Mouse (Mus musculus) embryo, embryonic 11 days (tissue): ENCODE data around the gene Tyw1.
A peak's percentile ranks its signal among the peaks of the same experiment; 100 is the strongest.

Source experiments
- DNase-seq: peaks from one replicate; pipeline ENCODE4 v3.0.0-alpha.2; 2015

Gene Tyw1

DNA sequence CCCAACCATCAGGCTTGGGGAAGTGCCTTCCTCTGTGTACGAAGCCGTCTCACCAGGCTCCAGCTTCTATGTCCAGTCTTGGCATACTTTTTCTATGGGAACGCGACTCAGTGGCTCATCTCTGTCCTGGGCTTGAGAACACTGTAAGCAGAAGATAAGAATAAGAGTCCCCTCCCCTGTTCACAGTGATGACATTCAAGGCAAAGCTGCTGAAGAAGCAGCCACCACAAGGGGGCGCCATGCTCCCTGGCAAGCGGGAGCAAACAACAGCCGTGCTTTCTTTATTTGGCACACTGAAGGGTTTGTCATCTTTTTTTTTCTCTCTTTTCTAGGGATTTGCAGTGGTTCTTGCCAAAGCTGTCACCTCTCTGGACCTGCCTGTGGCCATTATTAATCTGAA is 11.2 kb downstream of the Tyw1 start:
- peak; percentile 48 for DNase-seq

DNA sequence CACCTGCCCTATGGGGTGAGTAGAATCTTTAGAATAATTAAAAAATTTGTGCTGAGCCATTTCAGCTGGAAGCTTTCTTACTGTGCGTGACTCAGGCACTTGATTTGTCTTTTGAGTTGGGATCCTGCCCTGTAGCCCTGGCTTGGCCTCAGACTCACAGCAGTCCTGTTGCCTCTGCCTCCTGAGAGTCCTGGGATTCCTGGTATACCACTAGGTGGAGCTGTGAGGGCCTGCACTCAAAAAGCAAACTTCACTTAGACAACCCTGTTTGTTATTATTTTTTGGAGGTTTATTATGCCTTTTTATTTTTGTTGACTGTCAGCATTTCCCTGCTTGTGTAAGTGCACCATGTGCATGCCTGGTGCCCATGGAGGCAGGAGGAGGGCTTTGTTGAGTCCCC is 11.9 kb downstream of the Tyw1 start:
- DNase-seq: peak; percentile 19

DNA sequence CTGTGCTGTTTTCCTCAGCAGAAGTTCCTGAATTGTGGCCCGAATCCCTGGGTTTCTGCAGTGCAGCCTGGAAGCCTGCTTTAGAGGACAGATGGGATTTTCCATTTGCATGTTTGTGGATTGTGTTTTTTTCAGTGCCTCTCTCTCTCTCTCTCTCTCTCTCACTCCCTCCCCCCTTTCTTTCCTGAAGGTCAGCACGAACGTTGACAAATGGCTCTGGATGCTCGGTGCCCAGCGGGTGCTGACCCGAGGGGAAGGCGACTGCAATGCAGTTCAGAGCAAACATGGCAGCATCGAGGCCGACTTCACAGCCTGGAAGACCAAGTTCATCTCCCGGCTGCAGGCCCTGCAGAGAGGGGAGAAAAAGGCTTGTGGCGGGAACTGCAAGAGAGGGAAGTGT is 13.6 kb downstream of the Tyw1 start:
- no peak for DNase-seq

DNA sequence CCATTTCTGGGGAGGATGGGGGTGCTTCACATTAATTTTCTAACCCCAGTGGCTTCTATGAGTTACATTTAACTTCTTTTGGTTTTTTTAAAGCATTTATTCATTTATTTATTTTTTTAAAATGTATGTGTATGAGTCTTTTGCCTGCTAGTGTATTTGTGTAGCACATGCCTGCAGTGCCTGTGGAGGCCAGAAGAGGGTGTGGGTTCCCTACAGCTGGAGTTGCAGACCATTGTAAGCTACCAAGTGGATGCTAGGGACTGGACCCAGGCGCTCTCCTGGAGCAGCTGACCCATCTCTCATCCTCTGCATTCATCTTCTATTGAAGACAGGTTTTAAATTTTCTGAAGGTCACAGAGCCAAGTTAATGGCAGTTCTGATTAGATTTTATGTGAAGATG is 16.9 kb downstream of the Tyw1 start:
- DNase-seq: no peak

DNA sequence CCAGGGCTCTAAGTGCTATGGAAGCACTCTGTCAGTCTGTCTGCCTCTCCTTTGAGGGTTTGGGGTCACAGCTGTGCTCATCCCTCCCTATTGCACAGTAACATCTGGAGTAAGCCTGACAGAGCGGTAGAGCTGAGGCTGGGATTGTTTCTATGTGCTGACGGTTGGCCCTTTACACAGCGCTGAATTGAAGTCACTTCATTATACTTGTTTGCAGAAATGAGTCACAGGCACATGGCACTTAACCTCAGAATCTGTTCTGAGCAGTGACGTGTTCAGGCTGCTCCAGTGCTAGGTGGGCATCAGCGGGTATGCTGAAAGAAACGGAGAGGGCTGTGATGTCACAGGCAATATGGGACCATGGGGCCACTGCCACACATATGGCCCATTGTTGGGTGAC is 17.6 kb downstream of the Tyw1 start:
- DNase-seq: no peak

DNA sequence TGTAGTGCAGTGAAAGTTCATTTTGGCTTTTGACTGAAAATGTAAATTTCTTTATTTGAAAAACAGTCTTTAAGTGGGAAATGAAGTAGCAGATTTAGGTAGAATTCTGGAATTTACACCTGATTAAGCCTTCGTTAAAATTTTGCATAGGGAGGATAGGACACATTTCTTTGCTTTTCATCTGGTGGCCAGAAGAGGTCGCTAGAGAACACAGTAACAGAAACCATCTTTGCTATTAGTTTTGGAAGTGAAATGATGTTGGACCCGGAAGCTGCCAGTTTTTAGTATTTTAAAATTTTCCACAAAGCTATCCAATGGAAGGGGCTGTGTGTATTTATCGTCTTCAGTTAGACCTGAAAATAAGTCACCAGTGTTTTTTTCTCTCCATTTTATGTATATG is 20.1 kb downstream of the Tyw1 start:
- DNase-seq: peak; percentile 33

DNA sequence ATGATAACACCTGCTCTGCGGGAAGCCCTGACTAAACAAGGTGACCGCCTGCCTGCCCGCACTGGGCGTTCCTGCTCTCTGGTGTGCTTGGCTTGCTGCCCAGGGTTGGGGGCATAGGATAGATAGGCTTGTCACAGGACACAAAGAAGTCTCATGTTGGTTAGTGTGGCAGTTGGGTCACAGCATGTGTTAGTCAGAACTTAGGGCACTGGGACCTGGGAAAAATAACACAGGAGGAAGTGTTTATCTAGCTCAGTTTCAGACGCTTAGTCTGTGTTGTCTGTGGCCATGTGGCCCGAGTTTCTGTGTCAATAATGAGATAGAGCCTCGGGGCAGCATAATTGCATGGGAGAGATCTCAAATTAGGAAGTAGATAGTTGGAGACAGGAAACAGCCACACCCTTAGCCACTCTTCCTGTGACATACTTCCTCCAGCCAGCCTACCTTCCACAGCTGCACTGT is 22.6 kb downstream of the Tyw1 start:
- no peak for DNase-seq

DNA sequence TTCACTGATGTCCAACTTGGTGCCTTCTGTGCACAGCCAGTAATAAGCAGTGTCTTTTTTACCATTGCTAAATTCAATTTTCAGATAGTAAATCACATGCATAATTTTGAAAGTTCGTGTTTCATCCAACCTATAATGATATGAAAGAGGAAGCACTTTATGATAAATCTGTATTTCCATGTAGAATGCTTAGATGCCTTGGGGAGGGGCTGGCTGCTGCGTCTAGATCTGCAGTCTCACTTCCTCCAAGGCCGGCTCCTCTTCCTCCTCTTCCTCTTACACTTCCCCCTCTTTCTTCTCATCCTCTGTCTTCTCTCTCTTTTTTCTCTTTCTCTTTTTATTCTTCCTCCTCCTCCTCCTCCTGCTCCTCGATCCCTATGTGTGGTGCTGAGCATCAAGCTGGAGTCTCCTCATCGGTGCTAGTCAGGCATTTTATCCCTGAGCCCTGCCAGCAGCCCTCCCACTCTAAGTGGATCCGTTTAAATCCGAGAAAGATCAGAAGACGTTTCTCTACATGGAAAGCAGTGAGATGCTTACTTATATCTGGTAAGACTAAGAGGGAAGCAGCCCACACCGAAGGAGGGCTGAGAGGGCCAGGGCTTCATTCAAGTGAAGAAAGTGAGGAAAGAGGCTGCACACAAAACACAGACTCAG is 27.8 kb downstream of the Tyw1 start:
- no peak for DNase-seq

DNA sequence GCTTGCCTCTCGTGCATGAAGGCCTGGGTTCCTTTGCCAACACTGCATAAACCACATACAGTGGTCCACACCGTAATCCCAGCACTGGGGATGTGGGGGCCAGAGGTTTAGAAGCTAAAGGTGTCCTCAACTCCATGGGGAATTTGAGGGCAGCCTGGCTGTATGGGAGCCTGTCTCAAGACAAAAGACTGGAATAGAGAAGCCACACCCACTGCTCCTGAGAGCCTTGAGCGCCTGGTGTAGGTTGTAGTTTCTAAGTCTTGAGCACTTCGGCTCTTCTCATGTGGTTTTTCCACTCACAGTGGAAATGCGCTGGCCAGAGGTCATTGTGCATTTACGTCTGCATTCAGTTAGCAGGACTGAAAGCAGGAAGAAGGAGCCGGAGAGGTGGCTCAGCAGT is 32.7 kb downstream of the Tyw1 start:
- no peak for DNase-seq

DNA sequence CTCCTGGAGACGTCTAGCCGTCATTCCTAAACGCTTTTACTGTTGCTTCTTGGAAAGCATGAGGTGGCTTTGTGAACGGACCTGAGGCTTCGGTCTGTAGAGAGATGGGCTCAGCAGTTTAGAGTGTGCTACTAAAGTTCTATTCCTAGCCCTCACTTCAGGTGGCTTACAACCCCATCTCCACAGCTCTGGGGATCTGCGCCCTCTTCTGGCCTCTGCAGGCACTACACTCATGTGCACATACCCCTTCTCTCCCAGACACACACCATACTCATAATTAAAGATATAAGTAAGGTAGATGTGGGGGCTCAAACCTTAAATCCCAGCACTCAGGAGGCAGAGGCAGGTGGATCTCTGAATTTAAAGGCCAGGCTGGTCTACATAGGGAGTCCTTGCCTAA is 34.8 kb downstream of the Tyw1 start:
- DNase-seq: no peak

DNA sequence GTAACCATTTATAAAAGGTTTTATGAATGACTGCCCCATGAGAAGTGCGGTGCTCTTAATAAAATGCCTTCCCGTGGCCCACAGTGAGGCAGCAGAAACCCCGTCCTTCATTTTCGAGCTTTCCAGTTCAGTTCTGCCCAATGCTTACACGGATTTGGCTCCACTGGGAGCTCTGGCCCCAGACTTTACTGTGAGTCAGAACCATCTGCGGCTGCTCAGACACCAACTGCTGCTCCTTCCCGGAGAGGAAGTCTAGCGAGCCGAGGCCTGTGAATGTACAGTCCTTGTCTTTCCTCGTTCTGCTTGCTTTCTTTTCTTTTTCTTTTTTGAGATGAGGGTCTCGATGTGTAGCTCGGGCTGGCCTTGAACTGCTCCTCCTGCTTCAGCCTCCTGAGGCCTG is 35.4 kb downstream of the Tyw1 start:
- DNase-seq: no peak

DNA sequence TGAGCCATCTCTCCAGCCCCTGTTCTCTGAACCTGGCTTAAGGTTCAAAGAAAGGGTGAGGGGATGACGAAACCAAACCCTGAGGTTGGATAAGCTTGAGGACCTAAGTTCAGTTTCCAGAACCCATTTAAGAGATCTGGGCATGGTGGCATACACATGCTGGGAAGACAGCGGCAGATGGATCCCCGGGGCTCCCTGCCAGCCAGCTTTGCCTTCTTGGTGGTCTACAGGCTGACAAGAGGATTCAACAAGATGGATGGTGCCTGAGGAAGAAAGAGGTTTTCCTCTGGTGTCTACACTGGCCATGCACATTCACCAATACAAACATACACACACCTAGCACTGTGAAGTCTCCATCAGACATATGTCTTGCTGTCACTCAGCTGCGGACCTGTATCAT is 37.6 kb downstream of the Tyw1 start:
- no peak for DNase-seq

DNA sequence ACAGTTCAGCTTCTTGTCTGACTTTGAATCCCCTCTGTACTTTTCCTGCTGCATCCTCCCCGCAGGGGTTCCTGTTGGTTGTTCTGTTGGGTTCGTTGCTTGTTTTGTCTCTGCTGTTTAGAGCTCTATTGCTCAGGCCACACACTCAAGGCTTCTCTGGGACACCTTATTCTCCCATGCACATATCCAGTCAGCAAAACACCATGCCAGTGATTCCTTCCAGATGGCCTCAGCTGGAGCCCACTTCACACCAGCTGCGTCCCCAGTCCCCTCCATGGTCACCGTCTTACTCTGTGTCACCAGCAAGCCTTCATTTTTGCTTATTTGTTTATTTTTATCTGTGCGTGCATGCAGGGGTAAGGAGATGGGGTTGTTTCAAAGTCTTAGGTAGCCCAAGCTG is 38.5 kb downstream of the Tyw1 start:
- DNase-seq: no peak

DNA sequence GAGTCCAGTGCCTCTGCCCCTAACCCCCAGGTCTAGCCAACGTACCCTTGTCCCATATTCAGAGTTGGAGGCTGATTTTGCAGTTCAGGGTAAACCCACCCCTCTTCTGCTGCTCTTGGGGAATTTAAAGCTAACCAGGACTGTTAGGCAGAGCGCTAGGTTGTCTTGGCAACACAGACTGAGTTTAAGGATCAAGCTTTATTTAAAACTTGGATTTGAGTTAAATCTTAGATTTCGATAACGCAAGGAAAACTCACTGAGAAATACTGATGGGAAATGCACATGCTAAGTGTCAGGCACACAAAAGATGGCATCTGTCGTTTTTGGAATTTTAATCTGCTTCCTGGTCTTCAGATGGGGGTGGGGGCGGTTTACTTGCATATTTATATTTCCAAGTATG is 39.2 kb downstream of the Tyw1 start:
- DNase-seq: no peak

DNA sequence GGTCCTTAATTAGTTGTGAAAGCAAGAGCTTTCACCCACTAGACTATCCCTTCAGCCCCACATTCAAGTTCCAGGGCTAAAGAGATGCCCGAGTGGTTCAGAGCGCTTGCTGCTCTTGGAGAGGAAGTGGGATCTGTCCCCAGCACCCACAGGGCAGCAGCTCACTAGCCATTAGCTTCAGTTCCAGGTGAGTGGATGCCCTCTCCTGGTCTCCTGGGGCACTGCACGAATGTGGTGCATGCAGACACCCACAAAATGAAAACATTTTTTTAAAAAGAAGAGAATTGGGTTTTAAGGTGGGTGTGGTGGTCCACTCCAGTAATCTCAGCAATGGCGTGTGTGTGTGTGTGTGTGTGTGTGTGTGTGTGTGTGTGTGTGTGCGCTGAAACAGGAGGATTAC is 40.7 kb downstream of the Tyw1 start:
- DNase-seq: no peak

DNA sequence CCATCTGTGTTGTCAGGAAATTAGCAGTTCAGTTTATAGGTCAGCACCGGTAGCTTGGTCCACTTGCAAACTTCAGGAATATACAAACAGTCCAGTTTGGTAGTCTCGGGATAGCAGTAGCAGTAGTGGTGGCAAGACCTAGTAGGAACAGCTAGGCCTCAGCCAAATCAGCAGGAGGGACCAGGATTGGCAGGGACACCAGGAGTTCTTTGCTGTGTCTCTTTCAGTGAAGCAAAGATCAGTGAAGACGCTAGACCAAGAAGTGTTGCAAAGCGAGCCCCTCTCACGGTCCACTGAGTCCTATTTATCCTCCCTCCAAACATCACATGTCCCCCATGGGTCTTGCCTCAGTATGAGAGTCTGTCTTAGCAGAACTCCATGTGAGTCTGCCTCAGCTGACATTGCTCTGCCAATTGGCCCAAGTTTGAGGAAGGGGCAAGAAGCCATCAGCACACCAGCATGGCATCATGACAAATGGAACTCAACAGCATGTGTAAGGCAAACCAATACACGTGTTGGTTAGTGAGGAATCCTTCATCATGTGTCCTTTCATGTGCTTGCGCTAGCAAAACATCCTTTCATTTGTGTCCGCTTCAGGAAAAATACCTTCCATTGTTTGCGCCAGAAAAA is 43.5 kb downstream of the Tyw1 start:
- no peak for DNase-seq

DNA sequence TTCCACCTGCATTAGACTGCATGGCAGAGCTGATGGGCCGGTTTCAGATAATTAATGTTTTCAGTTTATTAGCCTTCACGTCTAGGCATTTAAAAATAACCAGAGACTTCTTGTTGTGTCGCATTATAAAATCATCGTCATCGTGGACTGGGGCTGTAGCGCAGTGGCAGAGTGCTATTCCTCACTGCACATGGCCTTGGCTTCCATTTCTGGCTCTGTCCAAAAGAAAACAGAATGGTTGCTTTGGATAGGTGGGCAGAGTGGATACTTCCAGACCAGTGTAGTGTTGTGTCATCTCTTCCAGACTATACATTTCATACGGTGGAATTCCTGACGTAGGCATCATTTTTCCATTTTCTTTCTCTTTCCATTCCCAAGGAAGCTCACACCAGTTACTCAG is 44.1 kb downstream of the Tyw1 start:
- DNase-seq: no peak

DNA sequence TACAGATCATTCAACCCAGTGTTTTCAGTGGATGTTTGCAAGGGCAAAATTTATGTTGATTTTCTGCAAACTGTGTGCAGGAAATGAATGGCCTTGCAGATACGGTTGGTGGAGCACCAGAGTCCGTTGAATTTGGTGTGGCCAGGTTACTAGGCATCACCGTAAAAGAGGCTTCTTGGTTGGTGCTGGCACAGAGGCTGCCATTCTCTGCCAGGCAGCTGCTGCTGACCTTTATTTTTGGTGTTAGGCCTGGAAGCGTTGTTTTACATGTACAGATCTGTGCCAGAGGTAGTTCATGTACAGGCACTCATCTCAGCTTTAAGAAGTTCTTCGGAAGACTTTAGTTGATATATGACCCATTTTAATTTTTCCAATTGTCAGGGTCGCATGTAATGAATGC is 48.2 kb downstream of the Tyw1 start:
- DNase-seq: no peak

DNA sequence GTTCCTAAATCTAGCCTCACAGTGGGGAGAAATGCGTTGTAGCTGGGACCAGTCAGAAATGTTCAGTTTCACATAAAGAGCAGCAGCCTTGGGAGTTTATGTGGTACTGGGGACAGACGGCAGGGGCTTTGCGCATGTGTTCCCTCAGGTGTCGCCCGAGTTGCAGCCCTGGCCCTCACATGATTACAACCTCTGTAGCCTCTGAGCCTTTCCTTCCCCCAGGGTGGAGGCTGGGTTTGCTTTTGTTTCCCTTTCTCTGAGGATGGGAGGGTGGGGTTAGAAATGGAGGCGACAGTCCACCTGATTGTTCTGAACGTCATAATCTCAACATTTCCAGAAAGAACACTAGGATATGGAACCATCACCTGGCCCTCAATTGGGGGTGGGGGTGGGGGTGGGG is 52.5 kb downstream of the Tyw1 start:
- no peak for DNase-seq

DNA sequence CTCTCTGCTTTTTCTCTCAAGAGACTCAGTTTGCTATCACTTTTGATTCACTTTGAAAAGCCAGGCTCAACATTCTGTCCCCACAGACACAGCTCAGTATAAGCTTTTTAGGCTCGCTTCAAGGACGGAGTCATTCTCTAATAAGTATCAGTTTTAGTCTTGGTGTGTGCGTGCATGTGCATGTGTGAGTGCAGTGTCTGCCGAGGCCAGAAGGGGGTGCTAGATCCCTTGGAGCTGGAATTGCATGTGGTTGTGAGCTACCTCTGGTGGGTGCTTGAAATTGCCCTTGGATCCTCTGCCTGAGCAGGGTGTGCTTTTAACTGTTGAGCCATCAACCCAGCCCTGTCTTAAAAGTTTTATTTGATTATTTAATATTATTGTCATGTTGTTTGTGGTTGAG is 54.7 kb downstream of the Tyw1 start:
- no peak for DNase-seq

DNA sequence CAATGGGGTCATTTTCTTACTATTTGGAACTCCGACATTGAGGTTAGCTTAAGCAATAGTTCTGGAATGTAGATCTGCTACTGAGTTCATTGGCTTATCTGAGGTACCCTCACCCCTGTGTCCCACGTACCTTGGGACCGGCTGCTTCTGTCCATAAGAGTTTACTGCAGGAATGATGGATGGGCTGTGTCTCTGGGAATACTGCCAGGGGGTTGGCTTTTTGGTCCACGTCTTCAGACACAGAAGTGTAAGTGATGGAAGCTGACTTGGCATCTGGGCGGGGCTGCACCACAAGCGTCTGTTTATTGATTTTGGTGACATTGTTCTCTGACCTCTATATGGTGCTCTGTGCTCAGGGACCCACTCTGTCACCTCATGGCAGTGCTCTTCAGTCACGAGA is 55.4 kb downstream of the Tyw1 start:
- DNase-seq: no peak

DNA sequence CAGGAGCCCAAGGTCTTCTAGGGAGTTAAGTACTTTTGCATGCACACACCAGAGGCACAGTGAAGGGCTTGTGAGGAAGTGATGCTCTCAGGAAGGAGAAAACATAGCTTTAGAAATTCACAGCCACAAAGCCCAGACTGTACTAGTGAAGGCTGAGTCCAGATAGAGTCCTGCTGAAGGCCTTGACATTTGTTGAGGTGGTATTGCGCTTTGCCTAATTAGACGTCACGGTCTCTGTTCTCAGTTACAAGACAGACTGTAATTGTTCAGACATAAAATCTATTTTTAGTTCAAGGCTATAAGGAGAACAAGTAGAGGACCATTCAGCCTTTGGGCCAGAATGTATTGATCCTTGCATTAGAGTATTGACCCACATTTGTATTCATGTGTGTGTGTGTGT is 58.1 kb downstream of the Tyw1 start:
- no peak for DNase-seq

DNA sequence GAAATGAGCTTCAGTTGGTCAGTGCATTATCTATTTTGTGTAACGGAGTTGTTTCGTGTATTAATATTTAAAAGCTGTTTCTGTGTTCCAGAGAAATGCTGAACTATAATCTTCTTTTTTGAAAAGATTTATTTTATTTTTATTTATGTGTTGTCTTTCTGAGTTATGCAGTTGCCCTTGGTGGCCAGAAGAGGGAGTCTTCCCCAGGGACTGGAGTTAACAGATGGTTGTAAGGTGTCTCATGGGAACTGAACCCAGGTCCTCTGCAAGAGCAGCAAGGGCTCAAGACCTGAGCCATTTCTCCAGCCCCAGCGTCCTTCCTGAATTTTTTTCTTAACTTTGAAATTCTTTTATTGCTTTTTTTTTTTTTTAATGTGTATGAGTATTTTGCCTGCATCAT is 59.5 kb downstream of the Tyw1 start:
- no peak for DNase-seq

DNA sequence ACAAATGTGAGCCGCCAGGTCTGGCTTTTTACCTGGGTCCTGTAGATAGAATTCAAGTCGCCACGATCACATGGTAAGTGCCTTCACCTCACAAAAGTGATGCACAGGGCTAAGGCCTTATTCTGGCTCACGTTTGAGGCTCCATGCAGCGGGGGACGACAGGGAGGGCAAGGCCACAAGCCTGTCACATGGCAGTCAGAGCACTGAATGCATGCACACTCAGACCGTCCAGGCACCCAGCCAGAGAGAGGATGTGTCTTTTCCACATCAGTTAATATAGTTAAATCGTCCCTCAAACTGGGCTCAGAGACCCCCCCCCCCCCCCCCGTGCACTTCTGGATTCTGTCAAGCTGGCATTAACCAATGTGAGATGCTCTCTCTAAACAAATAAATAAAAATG is 60.9 kb downstream of the Tyw1 start:
- DNase-seq: no peak

DNA sequence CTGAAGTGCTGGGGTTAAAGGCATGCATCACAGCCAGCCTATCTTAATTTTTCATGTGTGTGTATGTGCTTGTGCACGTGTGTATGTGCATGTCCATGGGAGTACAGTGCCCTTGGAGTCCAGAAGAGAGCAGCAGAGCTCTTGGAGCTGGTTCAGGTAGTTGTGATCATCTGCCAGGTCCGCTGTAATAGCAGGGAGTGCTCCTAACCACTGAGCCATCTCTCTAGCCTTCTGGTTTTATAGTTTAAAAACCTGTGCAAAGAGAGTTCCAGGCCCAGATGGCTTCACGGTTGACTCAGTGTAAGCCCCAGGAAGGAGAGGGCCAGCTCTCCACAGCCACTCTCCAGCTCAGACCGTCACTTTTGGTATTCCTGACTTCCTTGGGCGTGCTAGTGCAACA is 64.4 kb downstream of the Tyw1 start:
- DNase-seq: no peak
